Mouse (Mus musculus) c-Kit-positive CD71-positive TER-119-positive erythroid progenitor cells, embryonic 14.5 days (primary cell): ENCODE data around the gene Fgfr2.

Source experiments
- DNase-seq: peaks from one replicate; pipeline ENCODE4 v3.0.0-alpha.2; 2013; ENCODE audit warnings: low spot score

Gene Fgfr2

GRCm38 (mm10) chr7:130711851-130712250, 2411.3 kb downstream of the Fgfr2 start:
- no peak for DNase-seq

DNA sequence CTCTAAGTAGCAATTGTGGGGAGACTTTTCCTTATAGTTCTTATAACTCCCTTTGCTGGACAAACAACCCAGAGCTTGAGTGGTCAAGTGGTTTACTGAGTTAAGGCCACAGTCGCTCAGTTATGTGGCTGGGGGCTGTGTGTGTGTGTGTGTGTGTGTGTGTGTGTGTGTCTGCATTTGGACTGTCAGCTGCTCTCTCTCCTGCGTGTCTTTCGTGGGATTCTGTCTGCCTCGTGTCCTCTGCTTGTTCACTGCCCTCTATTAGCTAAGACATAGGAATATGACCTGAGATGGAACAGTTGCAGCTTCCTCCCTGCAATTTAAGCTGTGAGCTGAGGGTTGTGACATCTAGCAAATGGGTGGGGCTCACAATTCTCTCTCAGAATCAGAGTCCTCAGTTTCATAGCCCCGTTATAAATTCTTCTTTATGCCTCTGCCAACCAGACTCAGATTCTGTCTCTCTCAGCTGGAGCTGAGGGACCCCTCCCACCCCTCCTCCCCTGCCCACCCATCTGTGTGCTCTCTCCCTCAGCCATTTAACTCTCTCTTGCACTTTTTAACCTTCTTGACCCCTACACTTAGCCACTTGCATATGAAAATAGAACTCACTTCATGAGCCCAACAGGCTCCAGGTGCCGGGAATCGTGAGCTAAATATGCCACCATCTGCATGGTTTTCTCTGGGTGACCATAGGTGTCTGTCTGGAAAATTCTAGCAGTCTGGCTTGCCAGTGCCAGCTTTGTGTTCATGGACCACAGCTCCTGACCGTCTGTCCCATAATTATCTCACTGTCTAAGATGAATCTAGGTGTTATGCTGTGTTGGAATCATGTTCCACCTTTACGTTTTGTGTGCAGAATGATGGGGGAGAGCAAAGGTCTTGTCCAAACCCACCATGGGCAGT, 2413.5 kb downstream of the Fgfr2 start:
- no peak for DNase-seq

- no peak for DNase-seq
Measured at GRCm38 (mm10) chr7:130708940-130709339, 2414.2 kb downstream of the Fgfr2 start.

GRCm38 (mm10) chr7:130705230-130705629, 2417.9 kb downstream of the Fgfr2 start:
- no peak for DNase-seq

DNA sequence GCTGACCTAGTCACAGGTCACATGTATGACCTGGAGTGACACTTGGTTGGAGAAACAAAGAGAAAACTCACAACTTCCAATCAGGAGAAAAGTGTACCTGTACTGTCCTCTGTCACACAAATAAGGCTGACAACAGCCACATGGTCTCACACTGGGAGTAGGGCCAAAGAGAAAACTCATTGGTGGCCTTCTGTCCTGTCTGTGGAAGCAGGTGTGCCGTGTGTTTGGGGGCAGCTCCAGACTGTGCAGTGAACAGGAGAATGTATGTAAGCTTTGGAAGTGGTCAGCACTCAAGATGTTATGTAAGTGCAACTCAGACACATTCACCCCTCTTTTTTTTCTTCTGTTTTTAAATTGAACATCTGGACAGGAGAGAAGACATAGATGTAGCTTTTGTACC, 2421.8 kb downstream of the Fgfr2 start:
- DNase-seq, result no peak

GRCm38 (mm10) chr7:130698480-130698879, 2424.7 kb downstream of the Fgfr2 start:
- DNase-seq, result no peak

- no peak for DNase-seq
Measured at GRCm38 (mm10) chr7:130696347-130697234, 2426.6 kb downstream of the Fgfr2 start.

GRCm38 (mm10) chr7:130695669-130696338, 2427.3 kb downstream of the Fgfr2 start:
- no peak for DNase-seq

DNA sequence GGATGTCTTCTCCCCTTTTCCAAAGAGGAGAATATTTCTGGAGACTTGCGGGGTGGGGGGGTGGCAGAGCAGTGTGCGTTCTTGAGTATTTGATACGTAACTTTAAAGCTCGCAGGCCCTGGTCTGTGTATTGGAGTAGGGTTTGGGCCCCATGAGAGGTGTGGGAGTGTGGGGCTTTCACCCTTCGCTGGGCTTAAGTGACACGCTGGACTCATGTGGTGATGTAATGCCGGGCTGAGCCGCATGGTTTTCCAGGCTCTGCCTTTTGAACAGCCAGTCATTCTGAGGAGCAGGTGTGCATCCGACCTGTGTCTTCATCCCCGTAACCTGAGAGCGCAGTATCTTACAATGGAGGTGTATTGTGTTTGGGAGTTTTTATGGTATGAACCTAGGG, 2429.4 kb downstream of the Fgfr2 start:
- DNase-seq, result no peak

DNA sequence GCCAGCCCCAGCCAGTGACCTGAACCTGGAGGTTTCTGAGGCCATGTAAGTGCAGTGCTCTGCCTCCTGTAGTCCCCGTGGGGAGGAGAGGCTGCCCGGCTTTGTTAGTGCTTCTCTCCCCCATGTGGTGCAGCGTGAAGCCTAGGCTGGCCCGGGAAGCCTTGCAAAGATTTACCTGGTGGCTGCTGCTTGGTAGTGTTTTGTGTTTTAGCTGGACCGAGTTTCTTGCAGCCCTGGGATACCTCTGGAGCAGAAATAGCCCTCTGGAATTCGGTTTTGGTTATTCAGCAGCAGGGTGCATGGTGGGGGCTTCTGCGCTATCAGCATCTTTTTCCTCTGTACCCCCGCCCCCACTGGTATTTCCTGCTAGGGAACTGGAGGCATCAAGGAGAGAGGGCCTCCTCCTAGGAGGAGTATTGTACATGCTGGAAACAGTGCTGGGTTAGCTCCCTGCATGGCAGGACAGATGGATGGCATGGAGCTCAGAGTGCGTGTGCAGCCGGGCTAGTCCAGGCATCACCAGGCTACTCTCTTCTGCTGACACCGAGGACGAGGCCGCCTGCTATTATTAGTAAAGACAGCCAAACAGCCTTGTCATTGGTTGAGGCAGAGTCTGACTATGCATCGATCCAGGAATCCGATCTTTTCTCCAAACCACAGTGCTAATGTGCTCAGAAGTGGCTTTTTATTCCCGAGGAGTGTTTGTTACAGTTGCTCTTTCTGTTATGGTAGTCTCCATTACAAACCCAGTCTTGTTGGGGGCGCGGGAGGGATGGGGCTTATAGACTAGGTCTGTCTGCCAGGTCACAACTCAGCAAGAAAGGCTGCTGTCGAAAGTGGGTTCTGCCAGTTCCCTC, 2430.0 kb downstream of the Fgfr2 start:
- DNase-seq, result no peak

GRCm38 (mm10) chr7:130692392-130692942, 2430.7 kb downstream of the Fgfr2 start:
- DNase-seq, result no peak

DNA sequence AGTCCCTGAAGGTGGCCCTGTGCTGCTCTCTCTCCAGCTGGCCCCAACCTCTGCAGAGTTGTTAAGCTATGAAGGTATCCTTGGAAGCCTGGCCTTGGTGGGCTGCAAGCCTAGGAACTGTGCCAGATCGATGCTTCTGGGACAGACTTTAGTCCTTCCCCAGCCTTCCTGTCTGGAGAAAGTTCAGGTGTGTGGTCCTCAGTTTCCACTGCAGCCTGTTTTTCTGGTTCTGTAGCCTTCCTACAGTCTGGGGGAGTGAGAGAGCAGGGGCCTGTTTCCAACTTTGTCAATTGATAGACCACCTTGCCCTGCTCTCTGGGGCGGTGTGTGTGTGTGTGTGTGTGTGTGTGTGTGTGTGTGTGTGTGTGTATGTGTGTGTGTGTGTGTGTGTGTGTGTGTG, 2431.2 kb downstream of the Fgfr2 start:
- no peak for DNase-seq

- no peak for DNase-seq
Measured at GRCm38 (mm10) chr7:130690869-130691268, 2432.3 kb downstream of the Fgfr2 start.

DNA sequence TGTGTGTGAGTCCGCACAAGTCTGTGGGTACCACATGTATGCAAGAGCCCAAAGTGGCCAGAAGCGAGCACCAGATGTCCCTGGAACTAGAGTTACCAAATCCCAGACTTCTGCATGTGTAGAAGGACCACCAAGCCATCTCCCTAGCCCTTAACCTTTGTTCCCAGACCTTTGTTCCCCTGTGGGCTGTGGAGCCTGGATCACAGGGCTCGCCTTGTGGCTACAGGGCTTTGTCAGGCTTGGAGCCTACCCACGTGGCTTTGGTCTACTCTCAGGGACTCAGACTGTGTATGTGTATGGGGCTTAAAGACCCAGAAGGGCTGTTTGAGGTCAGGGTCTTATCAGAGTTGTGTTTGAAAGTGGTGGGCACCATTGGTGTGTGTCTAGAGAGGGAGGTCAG, 2434.5 kb downstream of the Fgfr2 start:
- no peak for DNase-seq

DNA sequence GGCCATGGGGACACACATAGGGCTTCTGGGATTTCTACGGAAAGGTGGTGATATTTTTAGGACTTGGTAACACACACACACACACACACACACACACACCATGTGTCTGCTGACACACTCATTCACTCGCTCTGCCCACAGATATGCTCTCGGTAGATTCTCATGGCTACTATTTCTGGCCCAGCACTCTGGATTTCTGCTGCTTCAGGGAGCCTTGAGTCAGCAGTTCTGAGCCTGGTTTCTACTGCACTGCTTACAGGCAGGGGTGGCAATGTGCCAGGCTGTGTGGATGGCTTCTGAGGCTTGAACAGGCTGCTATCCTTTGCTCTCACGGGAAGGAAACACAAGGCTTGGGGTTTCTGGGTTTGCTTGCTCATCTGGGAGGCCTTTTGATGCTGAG, 2441.4 kb downstream of the Fgfr2 start:
- no peak for DNase-seq

DNA sequence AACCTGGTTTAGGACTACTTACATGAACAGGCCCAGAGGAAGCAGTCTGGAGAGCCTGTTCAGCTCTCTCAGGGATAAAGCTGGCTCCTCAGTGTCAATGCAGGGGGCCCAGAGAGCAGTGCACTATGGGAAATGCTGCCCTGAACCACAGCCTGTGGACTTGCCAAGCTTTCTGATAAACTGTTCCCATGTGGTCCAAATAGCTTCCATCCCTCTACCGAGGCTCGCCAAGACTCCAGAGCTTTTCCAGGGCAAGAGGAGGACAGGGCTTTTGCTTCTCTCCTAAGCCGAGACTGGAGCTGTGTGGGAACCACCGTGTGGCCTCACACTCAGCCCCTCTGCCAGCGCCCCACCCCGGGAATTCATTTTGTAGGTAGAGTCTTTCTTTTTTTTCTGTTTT, 2444.7 kb downstream of the Fgfr2 start:
- DNase-seq, result no peak

GRCm38 (mm10) chr7:130677541-130678274, 2445.4 kb downstream of the Fgfr2 start:
- no peak for DNase-seq

DNA sequence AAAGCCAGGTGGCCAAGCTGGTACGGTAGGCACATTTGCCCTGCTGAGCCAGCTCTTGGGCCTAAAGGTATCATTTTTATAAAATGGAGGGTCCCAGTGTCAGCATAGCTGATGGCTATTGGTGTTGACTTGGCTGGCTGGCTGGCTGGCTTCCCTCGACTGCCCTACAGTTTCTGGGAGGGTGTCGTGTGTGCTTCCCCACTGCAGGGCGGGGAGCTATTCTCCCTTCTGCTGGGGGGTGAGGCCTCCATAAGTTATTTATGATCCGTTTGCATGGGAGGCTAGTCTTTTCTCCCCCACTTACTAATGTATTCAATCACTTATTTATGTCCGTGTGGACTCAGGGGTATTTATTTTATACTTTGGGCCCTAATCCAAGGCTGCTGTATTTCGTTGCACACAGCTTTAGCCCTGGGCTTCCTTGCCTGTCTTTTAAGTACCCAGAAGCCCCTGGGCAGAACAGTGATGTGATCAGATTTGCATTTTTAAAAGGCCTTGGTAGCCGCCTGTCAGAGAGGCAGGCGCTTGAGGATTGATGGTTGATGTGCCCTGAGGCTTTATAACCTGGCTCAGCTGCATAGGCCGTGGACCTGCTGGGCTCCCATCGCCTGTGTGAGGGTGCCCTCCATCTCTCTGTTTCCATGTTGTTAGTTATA, 2446.1 kb downstream of the Fgfr2 start:
- DNase-seq, result no peak

- no peak for DNase-seq
Measured at GRCm38 (mm10) chr7:130674526-130674925, 2448.6 kb downstream of the Fgfr2 start.
